Mouse (Mus musculus) liver, embryonic 15.5 days (tissue): ENCODE results near the gene Fgfr2. TPM values are rescaled to one million over a fixed set of nuclear protein-coding genes. Genes with fewer than 3 reads are reported as not detected.

Source experiments
- ATAC-seq: fragments of 200-750 bp; cut with Nextera tagmentation; 2 replicates; pipeline ENCODE4 v1.8.0; 2017; ENCODE audit warnings: moderate number of reproducible peaks, mild to moderate bottlenecking, moderate library complexity; ENCODE audit not compliant: insufficient read depth
- H3K27ac ChIP-seq: fragments of 300-500 bp; sonication (generic); replicated peaks from 2 replicates; pipeline ENCODE4 v1.5.1; 2015; ENCODE audit warnings: mild to moderate bottlenecking, inconsistent platforms
- H3K27me3 ChIP-seq: fragments of 300-500 bp; sonication (generic); 2 replicates; pipeline ENCODE4 v1.6.1; 2015; ENCODE audit warnings: mild to moderate bottlenecking, inconsistent platforms
- H3K36me3 ChIP-seq: fragments of 300-500 bp; sonication (generic); replicated peaks from 2 replicates; pipeline ENCODE4 v1.6.1; 2015; ENCODE audit warnings: moderate library complexity, mild to moderate bottlenecking, inconsistent platforms
- H3K4me1 ChIP-seq: fragments of 300-500 bp; sonication (generic); replicated peaks from 2 replicates; pipeline ENCODE4 v1.6.1; 2015; ENCODE audit warnings: inconsistent platforms
- H3K4me2 ChIP-seq: fragments of 300-500 bp; sonication (generic); 2 replicates; pipeline ENCODE4 v1.6.1; 2015; ENCODE audit warnings: moderate library complexity, mild to moderate bottlenecking, inconsistent platforms
- H3K4me3 ChIP-seq: fragments of 300-500 bp; sonication (generic); replicated peaks from 2 replicates; pipeline ENCODE4 v1.5.1; 2015; ENCODE audit warnings: mild to moderate bottlenecking, inconsistent platforms
- H3K9ac ChIP-seq: fragments of 300-500 bp; sonication (generic); 2 replicates; pipeline ENCODE4 v1.6.1; 2015; ENCODE audit warnings: moderate library complexity, mild to moderate bottlenecking, inconsistent platforms
- H3K9me3 ChIP-seq: fragments of 300-500 bp; sonication (generic); replicated peaks from 2 replicates; pipeline ENCODE4 v1.6.1; 2016; ENCODE audit warnings: inconsistent platforms
- WGBS: fragments of 180-500 bp; shearing (Covaris S2); methylation state at CpG from one replicate; pipeline ENCODE4 v1.1.7; 2015; ENCODE audit warnings: mixed read lengths; ENCODE audit not compliant: insufficient replicate concordance; 5-methylcytosine and 5-hydroxymethylcytosine counted together
- polyA plus RNA-seq: library from polyadenylated mRNA; unstranded; fragments of >200 nt; fragmentation: Nextera tagmentation; extraction: Ambion mirVana; gene quantifications from 2 replicates; pipeline ENCODE4 v1.2.1, GENCODE M21; 2015

The Fgfr2 gene
- polyA plus RNA-seq, 1 experiment from 2014 or later = 10.5 TPM

GRCm38 (mm10) chr7:132772440-132772839 is 350.7 kb downstream of the Fgfr2 start:
- 21% methylated on average over 5 of the region's 5 CpGs for WGBS
- H3K4me2 ChIP-seq = peak overlapping the region; percentile 74
- H3K9me3 ChIP-seq = no peaks in the 10 kb centered on the region
- peak overlapping the region; percentile 69 for H3K4me3 ChIP-seq
- peaks cover 59% of the 10 kb centered on the region for H3K36me3 ChIP-seq
- peak overlapping the region; percentile 65 for H3K9ac ChIP-seq
- peaks cover 83% of the 10 kb centered on the region for H3K4me1 ChIP-seq
- ATAC-seq = peak; percentile 90
- no peaks in the 10 kb centered on the region for H3K27me3 ChIP-seq
- peak overlapping the region; percentile 98 for H3K27ac ChIP-seq

- H3K4me1 ChIP-seq = peaks cover 97% of the 10 kb centered on the region
These were observed 354.4 kb downstream of the Fgfr2 start for GRCm38 (mm10) chr7:132768498-132769344.

GRCm38 (mm10) chr7:132767999-132768370 is 355.2 kb downstream of the Fgfr2 start:
- H3K4me2 ChIP-seq = peak overlapping the region; percentile 71
- peaks cover 86% of the 10 kb centered on the region for H3K36me3 ChIP-seq
- peaks cover 97% of the 10 kb centered on the region for H3K4me1 ChIP-seq
- WGBS = 69% methylated on average over 4 of the region's 4 CpGs
- no peak for ATAC-seq
- no peaks in the 10 kb centered on the region for H3K9me3 ChIP-seq
- H3K9ac ChIP-seq = peak overlapping the region; percentile 55; the same call in 1 of the 2 replicates
- no peaks in the 10 kb centered on the region for H3K27me3 ChIP-seq
- peak overlapping the region; percentile 98 for H3K27ac ChIP-seq
- H3K4me3 ChIP-seq = peak overlapping the region; percentile 4; the same call in 1 of the 2 replicates

More at GRCm38 (mm10) chr7:132768498-132769344, 354.4 kb downstream of the Fgfr2 start:
- peak overlapping the region; percentile 45 for H3K4me3 ChIP-seq
- no peaks in the 10 kb centered on the region for H3K27me3 ChIP-seq
- no peak for ATAC-seq
- peaks cover 81% of the 10 kb centered on the region for H3K36me3 ChIP-seq
- H3K9me3 ChIP-seq = no peaks in the 10 kb centered on the region
- H3K4me2 ChIP-seq = peak overlapping the region; percentile 71
- WGBS = 44% methylated on average over 12 of the region's 12 CpGs
- peak overlapping the region; percentile 98 for H3K27ac ChIP-seq
- H3K9ac ChIP-seq = peak overlapping the region; percentile 55

GRCm38 (mm10) chr7:132767233-132767998 is 355.7 kb downstream of the Fgfr2 start:
- no peaks in the 10 kb centered on the region for H3K9me3 ChIP-seq
- H3K4me2 ChIP-seq = peak overlapping the region; percentile 71
- H3K4me1 ChIP-seq = peaks cover 99% of the 10 kb centered on the region
- H3K9ac ChIP-seq = peak overlapping the region; percentile 55; the same call in 1 of the 2 replicates
- WGBS = 81% methylated on average over 12 of the region's 12 CpGs
- no peak for ATAC-seq
- H3K27ac ChIP-seq = peak overlapping the region; percentile 98
- H3K36me3 ChIP-seq = peaks cover 91% of the 10 kb centered on the region
- peak overlapping the region; percentile 23; the same call in 1 of the 2 replicates for H3K4me3 ChIP-seq
- H3K27me3 ChIP-seq = no peaks in the 10 kb centered on the region

- Histone ChIP-seq H3K27ac (peak overlapping the region; percentile 98), H3K27me3 (no peaks in the 10 kb centered on the region), H3K36me3 (peaks cover 93% of the 10 kb centered on the region), H3K4me1 (peaks cover 95% of the 10 kb centered on the region), H3K4me2 (peak overlapping the region; percentile 56), H3K9ac (peak overlapping the region; percentile 44), H3K4me3 (peak overlapping the region; percentile 23), H3K9me3 (no peaks in the 10 kb centered on the region)
- ATAC-seq = peak; percentile 84
- WGBS = 31% methylated on average over 11 of the region's 11 CpGs
These were observed 356.8 kb downstream of the Fgfr2 start for GRCm38 (mm10) chr7:132766235-132766871.

- Histone ChIP-seq H3K27ac (peak overlapping the region; percentile 98), H3K9me3 (no peaks in the 10 kb centered on the region), H3K36me3 (peaks cover 92% of the 10 kb centered on the region), H3K9ac (peak overlapping the region; percentile 44; the same call in 1 of the 2 replicates), H3K27me3 (no peaks in the 10 kb centered on the region), H3K4me2 (peak overlapping the region; percentile 56), H3K4me1 (peaks cover 93% of the 10 kb centered on the region), H3K4me3 (peak overlapping the region; percentile 23)
- 46% methylated on average over 3 of the region's 3 CpGs for WGBS
- peak; percentile 64 for ATAC-seq
These were observed 357.4 kb downstream of the Fgfr2 start for GRCm38 (mm10) chr7:132765629-132766186.

- H3K27ac ChIP-seq = peak overlapping the region; percentile 98
- no peak overlapping the region for H3K4me3 ChIP-seq
- H3K4me1 ChIP-seq = peaks cover 86% of the 10 kb centered on the region
- H3K36me3 ChIP-seq = peaks cover 91% of the 10 kb centered on the region
- H3K9ac ChIP-seq = no peak overlapping the region
- no peaks in the 10 kb centered on the region for H3K27me3 ChIP-seq
- H3K9me3 ChIP-seq = no peaks in the 10 kb centered on the region
- peak overlapping the region; percentile 56; the same call in 1 of the 2 replicates for H3K4me2 ChIP-seq
- WGBS = 80% methylated on average over 4 of the region's 4 CpGs
- ATAC-seq = no peak
These were observed 358.2 kb downstream of the Fgfr2 start for GRCm38 (mm10) chr7:132764896-132765491.

GRCm38 (mm10) chr7:132764314-132764713 is 358.8 kb downstream of the Fgfr2 start:
- H3K4me3 ChIP-seq = no peak overlapping the region
- H3K27ac ChIP-seq = peak overlapping the region; percentile 98
- no peak for ATAC-seq
- H3K4me1 ChIP-seq = peaks cover 79% of the 10 kb centered on the region
- no peak overlapping the region for H3K9ac ChIP-seq
- 91% methylated on average over 4 of the region's 4 CpGs for WGBS
- peaks cover 91% of the 10 kb centered on the region for H3K36me3 ChIP-seq
- no peaks in the 10 kb centered on the region for H3K27me3 ChIP-seq
- no peak overlapping the region for H3K4me2 ChIP-seq
- H3K9me3 ChIP-seq = no peaks in the 10 kb centered on the region

GRCm38 (mm10) chr7:132763911-132764310 is 359.2 kb downstream of the Fgfr2 start:
- Histone ChIP-seq H3K27me3 (no peaks in the 10 kb centered on the region), H3K27ac (peak overlapping the region; percentile 98; the same call in 1 of the 2 replicates), H3K4me2 (no peak overlapping the region), H3K9ac (no peak overlapping the region), H3K9me3 (no peaks in the 10 kb centered on the region), H3K36me3 (peaks cover 91% of the 10 kb centered on the region), H3K4me3 (no peak overlapping the region), H3K4me1 (peaks cover 75% of the 10 kb centered on the region)
- WGBS = 84% methylated on average over 5 of the region's 5 CpGs
- no peak for ATAC-seq

- Histone ChIP-seq H3K9ac (no peak overlapping the region), H3K4me2 (no peak overlapping the region), H3K27ac (peak overlapping the region; percentile 45), H3K9me3 (no peaks in the 10 kb centered on the region), H3K4me3 (no peak overlapping the region), H3K36me3 (peaks cover 91% of the 10 kb centered on the region), H3K27me3 (no peaks in the 10 kb centered on the region), H3K4me1 (peaks cover 70% of the 10 kb centered on the region)
- 85% methylated on average over 6 of the region's 6 CpGs for WGBS
- ATAC-seq = no peak
These were observed 359.8 kb downstream of the Fgfr2 start for GRCm38 (mm10) chr7:132763351-132763750.
